Mouse (Mus musculus) midbrain, embryonic 16.5 days (tissue): ENCODE measurements around the gene Gm36028. TPM values are rescaled to one million over a fixed set of nuclear protein-coding genes. Genes with fewer than 3 reads are reported as not detected.

Experiments
- ATAC-seq: fragments of 200-750 bp; cut with Nextera tagmentation; 2 replicates; pipeline ENCODE4 v1.8.0; 2017; ENCODE audit warnings: moderate TSS enrichment
- H3K27ac ChIP-seq: fragments of 300-500 bp; sonication (generic); 2 replicates; pipeline ENCODE4 v1.5.1; 2014; ENCODE audit warnings: mild to moderate bottlenecking, low read length, mixed read lengths
- H3K27me3 ChIP-seq: fragments of 300-500 bp; sonication (generic); 2 replicates; pipeline ENCODE4 v1.6.1; 2014; ENCODE audit warnings: low read depth, low read length, mixed read lengths; ENCODE audit not compliant: control insufficient read depth, insufficient read depth
- H3K36me3 ChIP-seq: fragments of 300-500 bp; sonication (generic); 2 replicates; pipeline ENCODE4 v1.6.1; 2014; ENCODE audit warnings: mild to moderate bottlenecking, low read length, moderate library complexity, mixed read lengths; ENCODE audit not compliant: control insufficient read depth, insufficient read depth
- H3K4me1 ChIP-seq: fragments of 300-500 bp; sonication (generic); 2 replicates; pipeline ENCODE4 v1.6.1; 2014; ENCODE audit warnings: mild to moderate bottlenecking, low read length, mixed read lengths; ENCODE audit not compliant: control insufficient read depth, insufficient read depth
- H3K4me2 ChIP-seq: fragments of 300-500 bp; sonication (generic); 2 replicates; pipeline ENCODE4 v1.6.1; 2014; ENCODE audit warnings: mild to moderate bottlenecking, low read length, mixed read lengths
- H3K4me3 ChIP-seq: fragments of 300-500 bp; sonication (generic); 2 replicates; pipeline ENCODE4 v1.5.1; 2014; ENCODE audit warnings: low read depth, mild to moderate bottlenecking, low read length, moderate library complexity, mixed read lengths
- H3K9ac ChIP-seq: fragments of 300-500 bp; sonication (generic); 2 replicates; pipeline ENCODE4 v1.6.1; 2014; ENCODE audit warnings: low read depth, low read length, mixed read lengths
- H3K9me3 ChIP-seq: fragments of 300-500 bp; sonication (generic); replicated peaks from 2 replicates; pipeline ENCODE4 v1.6.1; 2014; ENCODE audit warnings: mild to moderate bottlenecking, low read length, mixed read lengths; ENCODE audit not compliant: control insufficient read depth, poor library complexity, severe bottlenecking
- WGBS: fragments of 180-500 bp; shearing (Covaris S2); extraction: QIAGEN DNeasy Blood & Tissue Kit; methylation state at CpG from one replicate; pipeline ENCODE4 v1.1.7; 2014; 5-methylcytosine and 5-hydroxymethylcytosine counted together
- polyA plus RNA-seq: library from polyadenylated mRNA; unstranded; fragments of >200 nt; fragmentation: Nextera tagmentation; extraction: Ambion mirVana; gene quantifications from 2 replicates; pipeline ENCODE4 v1.2.1, GENCODE M21; 2015

Gm36028 gene
- polyA plus RNA-seq: not detected in 2 replicates

DNA sequence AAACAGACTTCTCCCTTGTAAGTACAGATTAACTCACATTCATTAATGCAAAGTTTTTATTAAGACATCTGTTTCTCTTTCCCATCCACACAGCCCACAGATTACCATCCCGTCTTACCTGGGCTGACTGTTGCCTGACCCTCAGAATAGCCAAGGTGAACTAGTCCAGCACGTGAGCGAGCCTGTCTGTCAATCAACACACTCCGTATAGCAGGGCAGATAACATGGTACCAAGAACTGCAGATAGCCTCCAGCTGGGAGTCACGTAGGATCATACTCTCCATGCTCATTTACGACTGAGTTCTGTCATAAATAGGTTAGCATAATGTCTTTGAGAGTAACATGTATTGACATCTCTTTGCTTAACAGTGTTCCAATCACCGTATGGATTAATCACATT is at the start of gene Gm36028:
Gm36028 (minus strand) TSS at position 118 of the 400 bp plus-strand sequence.
- 83% methylated on average over 7 of the region's 7 CpGs for WGBS
- no peaks in the 10 kb centered on the region for H3K4me1 ChIP-seq
- no peaks in the 10 kb centered on the region for H3K36me3 ChIP-seq
- H3K9ac ChIP-seq: no peak within 1 kb of the TSS
- H3K27me3 ChIP-seq: no peaks in the 10 kb centered on the region
- no peak within 1 kb of the TSS for H3K4me2 ChIP-seq
- H3K27ac ChIP-seq: no peak within 1 kb of the TSS
- H3K9me3 ChIP-seq: no peaks in the 10 kb centered on the region
- no peak for ATAC-seq
- H3K4me3 ChIP-seq: no peak within 1 kb of the TSS

DNA sequence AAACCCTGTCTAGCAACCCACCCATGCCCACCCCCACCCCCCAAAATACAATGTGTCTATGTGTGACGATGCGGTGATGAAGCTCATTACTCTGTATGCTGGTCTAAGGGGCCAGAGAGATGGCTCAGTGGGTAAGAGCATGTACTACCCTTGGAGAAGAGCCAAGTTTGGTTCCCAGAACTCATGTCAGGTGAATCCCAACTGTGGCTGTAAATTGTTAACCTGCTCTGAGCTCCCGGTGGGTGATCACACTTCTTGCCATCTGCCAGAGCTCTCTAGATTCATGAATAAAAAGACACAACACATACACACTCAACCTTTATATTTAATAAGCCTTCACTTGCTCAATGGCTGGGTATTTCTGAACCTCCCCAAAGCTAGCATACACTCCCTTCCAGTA is 45.5 kb upstream of the Gm36028 start:
- Histone ChIP-seq H3K27me3 (no peaks in the 10 kb centered on the region), H3K9ac (no peak overlapping the region), H3K27ac (no peak overlapping the region), H3K4me2 (no peak overlapping the region), H3K4me3 (no peak overlapping the region), H3K9me3 (no peaks in the 10 kb centered on the region), H3K4me1 (no peaks in the 10 kb centered on the region), H3K36me3 (no peaks in the 10 kb centered on the region)
- no peak for ATAC-seq
- 89% methylated on average over 3 of the region's 3 CpGs for WGBS

DNA sequence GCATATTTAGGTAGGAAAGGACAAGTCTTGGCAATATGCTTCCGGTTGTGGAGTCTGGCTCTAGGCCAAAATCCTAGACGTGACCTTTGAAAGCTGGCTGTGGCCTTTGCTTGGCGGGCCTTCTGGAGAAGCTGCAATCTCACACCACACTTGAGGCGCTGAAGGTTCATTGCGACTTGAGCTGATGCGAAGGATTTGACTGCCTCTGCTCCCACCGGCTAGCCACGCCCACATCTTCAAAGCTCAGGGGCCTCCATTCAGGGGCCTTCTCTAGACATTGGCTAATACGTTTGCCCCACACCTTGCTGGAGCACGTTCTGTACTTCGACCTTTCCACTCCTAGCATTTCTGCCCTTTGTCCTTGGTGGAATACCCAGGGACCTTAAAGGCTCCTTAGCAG is 40.4 kb upstream of the Gm36028 start:
- 50% methylated on average over 11 of the region's 11 CpGs for WGBS
- H3K4me3 ChIP-seq: no peak overlapping the region

DNA sequence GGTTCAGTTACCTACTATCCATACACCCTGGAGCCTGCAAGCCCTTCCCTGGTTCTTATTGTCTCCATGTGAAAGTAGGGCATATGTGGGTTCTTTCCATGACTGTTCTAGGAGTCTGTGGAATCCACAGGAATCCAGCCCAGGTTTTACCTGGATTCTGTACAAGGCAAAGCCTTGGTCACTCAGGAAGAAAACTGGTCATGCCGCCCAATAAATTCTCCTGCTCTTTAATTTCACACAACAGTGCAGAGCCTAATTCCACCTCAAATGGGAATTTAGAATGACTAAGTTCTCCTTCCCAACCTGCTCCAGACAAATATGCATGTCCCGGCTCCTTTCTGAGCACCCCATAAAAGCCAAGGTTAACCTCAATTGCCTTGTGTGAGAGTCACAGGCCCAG is 38.4 kb upstream of the Gm36028 start:
- Histone ChIP-seq H3K27me3 (no peaks in the 10 kb centered on the region), H3K4me3 (no peak overlapping the region), H3K4me1 (no peaks in the 10 kb centered on the region), H3K9ac (no peak overlapping the region), H3K9me3 (no peaks in the 10 kb centered on the region), H3K4me2 (no peak overlapping the region), H3K27ac (no peak overlapping the region), H3K36me3 (no peaks in the 10 kb centered on the region)
- WGBS: 37% methylated on average over 2 of the region's 2 CpGs
- ATAC-seq: no peak

More for the DNA sequence above, 40.4 kb upstream of the Gm36028 start:
- Histone ChIP-seq H3K27ac (no peak overlapping the region), H3K4me2 (no peak overlapping the region), H3K9me3 (no peaks in the 10 kb centered on the region), H3K4me1 (no peaks in the 10 kb centered on the region), H3K9ac (no peak overlapping the region), H3K36me3 (no peaks in the 10 kb centered on the region), H3K27me3 (no peaks in the 10 kb centered on the region)
- no peak for ATAC-seq

GRCm38 (mm10) chr16:37898790-37899189 is 37.8 kb upstream of the Gm36028 start:
- no peak overlapping the region for H3K27ac ChIP-seq
- H3K9me3 ChIP-seq: no peaks in the 10 kb centered on the region
- ATAC-seq: no peak
- no peaks in the 10 kb centered on the region for H3K27me3 ChIP-seq
- H3K4me1 ChIP-seq: no peaks in the 10 kb centered on the region
- H3K9ac ChIP-seq: no peak overlapping the region
- WGBS: 88% methylated on average over 5 of the region's 5 CpGs
- H3K4me3 ChIP-seq: no peak overlapping the region
- H3K4me2 ChIP-seq: no peak overlapping the region
- no peaks in the 10 kb centered on the region for H3K36me3 ChIP-seq

DNA sequence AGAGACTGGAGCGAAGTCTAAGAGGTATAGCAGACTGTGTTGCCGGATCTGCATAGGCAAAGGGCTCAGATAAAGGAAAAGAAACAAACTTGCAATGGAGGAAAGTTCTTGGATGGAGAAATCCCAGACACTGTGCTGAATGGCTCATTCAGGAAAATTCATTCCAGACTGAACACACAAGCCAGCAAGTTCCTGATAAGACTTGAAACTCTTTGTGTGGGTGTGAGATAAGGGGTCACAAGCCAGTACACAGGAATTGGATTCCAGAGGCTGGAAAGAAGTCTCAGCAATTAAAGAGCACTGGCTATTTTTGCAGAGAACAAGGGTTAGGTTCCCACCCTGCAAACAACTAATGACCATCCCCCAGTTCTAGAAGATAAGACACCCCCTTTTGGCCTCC is 33.0 kb upstream of the Gm36028 start:
- H3K27ac ChIP-seq: no peak overlapping the region
- 89% methylated on average over 2 of the region's 2 CpGs for WGBS

GRCm38 (mm10) chr16:37893381-37893780 is 32.4 kb upstream of the Gm36028 start:
- H3K27ac ChIP-seq: no peak overlapping the region

More for the DNA sequence above, 33.0 kb upstream of the Gm36028 start:
- H3K36me3 ChIP-seq: no peaks in the 10 kb centered on the region
- no peak overlapping the region for H3K4me2 ChIP-seq
- no peaks in the 10 kb centered on the region for H3K27me3 ChIP-seq
- no peak overlapping the region for H3K4me3 ChIP-seq
- H3K4me1 ChIP-seq: no peaks in the 10 kb centered on the region
- no peak overlapping the region for H3K9ac ChIP-seq
- no peak for ATAC-seq
- H3K9me3 ChIP-seq: no peaks in the 10 kb centered on the region

DNA sequence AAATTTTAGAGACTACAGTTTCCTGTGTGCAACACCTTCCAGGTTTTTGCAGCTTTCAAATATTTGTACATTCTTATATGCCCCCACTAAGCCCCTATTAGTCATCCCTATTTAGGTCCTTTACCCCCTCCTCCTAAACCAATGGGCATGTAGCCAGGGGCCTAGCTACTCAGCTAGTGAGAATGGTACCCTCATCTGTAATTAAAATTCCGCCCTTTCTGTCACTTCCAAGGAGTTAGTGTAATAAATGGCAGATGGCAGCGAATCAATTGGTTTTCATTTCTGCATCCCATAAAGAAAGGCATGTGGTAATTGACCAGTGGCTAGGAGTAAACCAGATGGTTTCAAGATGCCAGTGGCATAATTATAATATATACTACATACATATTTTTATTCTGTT is 31.7 kb upstream of the Gm36028 start:
- Histone ChIP-seq H3K9me3 (no peaks in the 10 kb centered on the region), H3K27me3 (no peaks in the 10 kb centered on the region), H3K4me2 (no peak overlapping the region), H3K4me1 (no peaks in the 10 kb centered on the region), H3K27ac (no peak overlapping the region), H3K36me3 (no peaks in the 10 kb centered on the region), H3K4me3 (no peak overlapping the region), H3K9ac (no peak overlapping the region)
- WGBS: 40% methylated on average over 2 of the region's 2 CpGs
- no peak for ATAC-seq

More at GRCm38 (mm10) chr16:37893381-37893780, 32.4 kb upstream of the Gm36028 start:
- Histone ChIP-seq H3K4me3 (no peak overlapping the region), H3K9ac (no peak overlapping the region), H3K36me3 (no peaks in the 10 kb centered on the region), H3K4me1 (no peaks in the 10 kb centered on the region), H3K27me3 (no peaks in the 10 kb centered on the region), H3K4me2 (no peak overlapping the region), H3K9me3 (no peaks in the 10 kb centered on the region)
- WGBS: 63% methylated on average over 6 of the region's 6 CpGs
- no peak for ATAC-seq

GRCm38 (mm10) chr16:37888986-37889385 is 28.0 kb upstream of the Gm36028 start:
- Histone ChIP-seq H3K36me3 (no peaks in the 10 kb centered on the region), H3K9me3 (no peaks in the 10 kb centered on the region), H3K9ac (no peak overlapping the region), H3K27ac (no peak overlapping the region), H3K4me3 (no peak overlapping the region), H3K27me3 (no peaks in the 10 kb centered on the region), H3K4me2 (no peak overlapping the region), H3K4me1 (no peaks in the 10 kb centered on the region)
- no peak for ATAC-seq
- WGBS: 89% methylated on average over 3 of the region's 3 CpGs
